Mouse (Mus musculus): ENCODE data around the gene Slc46a2.

Slc46a2 gene

DNA sequence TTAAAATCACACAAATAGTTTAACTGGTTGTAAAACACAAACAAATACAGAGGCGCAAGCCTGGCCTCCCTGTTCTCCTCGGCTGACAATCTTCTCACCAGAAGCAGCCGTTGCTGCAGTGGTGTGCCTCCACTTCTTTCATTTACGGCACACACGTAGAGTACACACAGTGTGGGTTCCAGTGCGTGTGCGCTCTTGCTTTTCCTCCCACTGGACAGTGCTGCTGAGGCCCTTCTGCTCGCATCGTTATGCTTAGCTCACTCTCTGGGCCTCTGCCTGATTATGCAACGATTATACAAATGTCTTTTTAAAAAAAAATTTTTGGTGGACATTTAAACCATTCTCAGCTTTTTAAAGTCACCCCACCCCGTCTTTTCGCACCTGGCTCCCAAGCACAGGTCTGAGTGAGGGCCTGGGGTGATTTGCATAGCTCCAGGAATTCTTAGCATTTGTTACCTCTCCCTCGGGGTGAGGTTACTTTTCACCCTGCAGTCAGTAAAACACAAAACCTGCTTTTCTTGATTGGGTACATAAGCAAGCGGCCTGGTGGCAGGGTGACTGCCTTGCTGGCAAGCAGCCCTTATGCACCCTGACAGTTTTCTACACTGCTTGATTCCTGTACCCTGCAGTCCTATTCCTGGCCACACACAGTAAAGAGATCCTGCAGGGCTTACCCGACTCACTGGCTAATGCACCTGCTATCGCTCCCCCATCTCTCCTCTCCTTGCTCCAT, 55.0 kb downstream of the Slc46a2 start:
- DNase-seq (ENCODE audit: low spot score in 2 of 2), result no peak
